Mouse (Mus musculus) CH12.LX (cell line): ENCODE measurements around the gene Chrm4.

Source experiments
- CTCF ChIP-seq, 2 experiments: IDR thresholded peaks in 1 of 2; conservative IDR thresholded peaks in 1 of 2; 2 replicates each; pipeline ENCODE4 v1.5.1; 2011 to 2012; ENCODE audit warnings: low read depth in 2 of 2, low read length in 2 of 2, improper control_type of control experiment in 1 of 2, inconsistent platforms in 1 of 2, mild to moderate bottlenecking in 1 of 2, moderate library complexity in 1 of 2
- E2F4 ChIP-seq: IDR thresholded peaks from 2 replicates; pipeline ENCODE4 v1.6.1; 2011; ENCODE audit warnings: low read depth, low read length, improper control_type of control experiment; ENCODE audit not compliant: insufficient replicate concordance
- ELF1 ChIP-seq: IDR thresholded peaks from 2 replicates; pipeline ENCODE4 v1.6.1; 2014; ENCODE audit warnings: low read depth, mild to moderate bottlenecking, inconsistent platforms, low read length, improper control_type of control experiment
- EP300 ChIP-seq: IDR thresholded peaks from 2 replicates; pipeline ENCODE4 v1.6.1; 2011; ENCODE audit warnings: low read length, improper control_type of control experiment
- HCFC1 ChIP-seq: IDR thresholded peaks from 2 replicates; pipeline ENCODE4 v1.6.1; 2012; ENCODE audit warnings: low read depth, mild to moderate bottlenecking, inconsistent platforms, low read length, improper control_type of control experiment
- NRF1 ChIP-seq: IDR thresholded peaks from 2 replicates; pipeline ENCODE4 v1.6.1; 2014; ENCODE audit warnings: low read depth, mild to moderate bottlenecking, inconsistent platforms, low read length, improper control_type of control experiment, moderate library complexity
- POLR2A ChIP-seq: IDR thresholded peaks from 2 replicates; pipeline ENCODE4 v1.6.1; 2011; ENCODE audit warnings: low read depth, mild to moderate bottlenecking, improper control_type of control experiment, low read length

DNA sequence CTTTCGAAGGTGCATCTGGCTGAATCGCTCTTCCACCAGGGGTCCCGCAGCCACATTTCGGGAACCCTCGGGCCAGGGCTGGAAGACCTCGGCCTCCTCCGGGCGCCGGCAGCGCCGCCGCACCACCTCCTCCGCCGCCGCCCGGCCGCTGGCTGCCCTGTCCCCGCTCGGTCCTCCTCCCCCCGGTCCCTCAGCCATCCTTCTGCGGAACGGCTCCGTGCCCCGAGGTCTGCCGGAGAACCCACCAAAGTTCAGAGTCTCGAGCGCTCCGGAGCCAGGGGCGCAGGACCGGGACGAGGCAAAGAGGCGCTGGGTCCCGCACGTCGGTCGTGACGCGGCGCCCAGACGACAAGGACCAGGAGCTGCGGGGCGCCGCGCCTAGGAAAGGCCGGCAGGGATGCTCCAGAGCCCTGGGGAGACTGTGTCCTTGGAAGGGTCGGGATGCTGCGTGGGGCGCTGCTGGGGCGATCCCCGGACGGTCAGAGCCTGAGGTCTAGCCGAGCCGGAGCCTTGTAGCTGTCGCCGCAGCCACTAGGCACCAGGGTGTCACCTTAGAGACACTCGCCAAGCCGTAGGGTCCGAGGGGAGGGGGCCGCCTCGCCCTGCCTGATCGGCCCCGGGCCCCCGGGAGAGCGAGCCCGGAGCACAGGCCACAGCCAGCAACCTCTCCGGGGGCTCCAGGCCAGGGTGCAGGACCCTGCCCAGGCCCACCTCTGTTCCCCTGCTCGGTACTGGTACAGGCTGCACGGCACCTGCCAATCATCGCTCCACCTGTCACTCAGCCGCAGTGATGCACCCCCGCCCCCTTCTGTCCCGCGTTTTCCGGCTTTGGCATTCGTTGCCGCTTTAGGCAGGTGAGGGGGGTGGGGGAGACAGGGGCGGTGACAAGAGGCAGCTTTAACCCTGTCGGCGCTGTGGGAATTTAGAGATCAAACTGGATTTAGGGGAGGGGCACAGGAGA is 48.8 kb downstream of the Chrm4 start, which contains the start of gene Dgkz:
- no peak for TF ChIP-seq NRF1
- TF ChIP-seq POLR2A = no peak
- TF ChIP-seq HCFC1 = no peak
- no peak for TF ChIP-seq E2F4
- no peak for TF ChIP-seq ELF1
- no peak for TF ChIP-seq EP300
- TF ChIP-seq CTCF (conservative IDR thresholded peaks at IDR 0.05 in 1 of 2, IDR thresholded peaks at IDR 0.05 in 1 of 2; ENCODE audit: low read depth in 2 of 2, low read length in 2 of 2) = no peak
